Comparison of ENCODE assay signal across 10 mouse cellular contexts in genomic region chr2:9880271-9880670, GRCm38 (mm10). TPM values are rescaled to one million over a fixed set of nuclear protein-coding genes. Genes with fewer than 3 reads are reported as not detected.
DNase-seq lines count a peak whose midpoint lies in the region; ATAC-seq lines count a peak whose summit lies in the region.
"Had no signal": no experiment of that assay in that cellular context is flagged by ENCODE, and none has a peak within 500 bp of the region (broad histone marks: within the 10 kb centered on the region; RNA-seq: fewer than 3 reads in every experiment).

No protein-coding gene starts in this region.

- DNase-seq in heart, adult 18-20 months: no peak
- DNase-seq in liver, embryonic 13.5 days: no peak
- no peak for DNase-seq in right cerebral cortex, postnatal 36 days (ENCODE audit: low spot score in 2 of 2)
- DNase-seq: right cerebral cortex, adult 18-20 months had no signal

- H3K4me2 ChIP-seq in heart, embryonic 11.5 days: peak overlapping the region; percentile 90
- peak overlapping the region; percentile 74 for H3K4me2 ChIP-seq in liver, embryonic 13.5 days
- peak overlapping the region; percentile 98; the same call in 1 of the 2 replicates for H3K4me2 ChIP-seq in stomach, embryonic 16.5 days (ENCODE audit: low read depth, low read length)

- no peak overlapping the region for H3K9ac ChIP-seq in heart, embryonic 11.5 days (ENCODE audit: low read depth, low read length)
- no peak overlapping the region for H3K9ac ChIP-seq in liver, embryonic 13.5 days
- no peak overlapping the region for H3K9ac ChIP-seq in stomach, embryonic 16.5 days (ENCODE audit: low read length)

- H3K9me3 ChIP-seq in heart, embryonic 11.5 days (replicated peaks; ENCODE audit: control insufficient read depth, low read length): no peaks in the 10 kb centered on the region
- peaks cover 3% of the 10 kb centered on the region; the same call in 1 of the 2 replicates for H3K9me3 ChIP-seq in megakaryocyte, embryonic 14.5 days
- no peaks in the 10 kb centered on the region for H3K9me3 ChIP-seq in liver, embryonic 13.5 days (replicated peaks)
- H3K9me3 ChIP-seq in stomach, embryonic 16.5 days (replicated peaks; ENCODE audit: control insufficient read depth, low read length): no peaks in the 10 kb centered on the region

- H3K36me3 ChIP-seq in heart, embryonic 11.5 days (ENCODE audit: control insufficient read depth, insufficient read depth, low read length): no peaks in the 10 kb centered on the region
- H3K36me3 ChIP-seq in megakaryocyte, embryonic 14.5 days (replicated peaks; ENCODE audit: low read length): no peaks in the 10 kb centered on the region
- no peaks in the 10 kb centered on the region for H3K36me3 ChIP-seq in liver, embryonic 13.5 days
- no peaks in the 10 kb centered on the region for H3K36me3 ChIP-seq in stomach, embryonic 16.5 days (ENCODE audit: control insufficient read depth, insufficient read depth, low read length)

- ATAC-seq in heart, embryonic 11.5 days (replicated peaks; ENCODE audit: insufficient number of reproducible peaks, low FRiP score, low TSS enrichment): no peak
- no peak for ATAC-seq in megakaryocyte, adult 5-6 weeks (ENCODE audit: poor library complexity, severe bottlenecking)
- no peak for ATAC-seq in liver, embryonic 13.5 days (ENCODE audit: low read depth)
- no peak for ATAC-seq in stomach, embryonic 16.5 days (ENCODE audit: insufficient read depth, low FRiP score)
- ATAC-seq in erythroid progenitor cell, adult 5-6 weeks (replicated peaks; ENCODE audit: low FRiP score, poor library complexity, severe bottlenecking): no peak

- peaks cover 20% of the 10 kb centered on the region; the same call in 1 of the 2 replicates for H3K4me1 ChIP-seq in heart, embryonic 11.5 days (ENCODE audit: control insufficient read depth, insufficient read depth, low read length)
- peaks cover 78% of the 10 kb centered on the region for H3K4me1 ChIP-seq in megakaryocyte, embryonic 14.5 days
- peaks cover 35% of the 10 kb centered on the region for H3K4me1 ChIP-seq in liver, embryonic 13.5 days (replicated peaks)
- peaks cover 16% of the 10 kb centered on the region for H3K4me1 ChIP-seq in stomach, embryonic 16.5 days (ENCODE audit: control insufficient read depth, insufficient read depth, low read length)

- H3K4me3 ChIP-seq in heart, embryonic 11.5 days (ENCODE audit: low read depth, low read length): peak overlapping the region; percentile 59
- H3K4me3 ChIP-seq in megakaryocyte, embryonic 14.5 days (replicated peaks): peak overlapping the region; percentile 92
- H3K4me3 ChIP-seq in liver, embryonic 13.5 days (replicated peaks): peak overlapping the region; percentile 6; the same call in 1 of the 2 replicates
- 0 out of 2 replicates have a peak overlapping the region, but pooled peaks have one; percentile 60 for H3K4me3 ChIP-seq in stomach, embryonic 16.5 days (replicated peaks; ENCODE audit: low read length)

- H3K27ac ChIP-seq in heart, embryonic 11.5 days (ENCODE audit: low read depth, low read length): no peak overlapping the region
- H3K27ac ChIP-seq in liver, embryonic 13.5 days: no peak overlapping the region
- H3K27ac ChIP-seq in stomach, embryonic 16.5 days (ENCODE audit: low read length): no peak overlapping the region

- 6% methylated on average over 11 of the region's 11 CpGs for WGBS in heart, embryonic 11.5 days (ENCODE audit: insufficient replicate concordance)
- 5% methylated on average over 11 of the region's 11 CpGs for WGBS in liver, embryonic 13.5 days (ENCODE audit: insufficient replicate concordance)
- WGBS in stomach, embryonic 16.5 days: 9% methylated on average over 11 of the region's 11 CpGs

- H3K27me3 ChIP-seq in heart, embryonic 11.5 days (ENCODE audit: control insufficient read depth, insufficient read depth, low read length): peaks cover 60% of the 10 kb centered on the region
- peaks cover 98% of the 10 kb centered on the region for H3K27me3 ChIP-seq in megakaryocyte, embryonic 14.5 days (replicated peaks)
- H3K27me3 ChIP-seq in liver, embryonic 13.5 days: peaks cover 100% of the 10 kb centered on the region
- peaks cover 67% of the 10 kb centered on the region for H3K27me3 ChIP-seq in stomach, embryonic 16.5 days (ENCODE audit: control insufficient read depth, insufficient read depth, low read length)

RNA-seq across cellular contexts. Expression of gene 4930412O13Rik, which starts 0.8 kb away (rescaled TPM):
- polyA plus RNA-seq in heart, embryonic 11.5 days (2014; fragmentation: Nextera tagmentation; extraction: Ambion mirVana): 1.2 TPM in 1 of 2 replicates, not detected in the other
- total RNA-seq in heart, adult 18-20 months (2021): not detected
- not detected in 2 replicates for polyA plus RNA-seq in megakaryocyte, embryonic 14.5 days (2012; ENCODE audit: insufficient read depth, low replicate concordance)
- not detected in 2 replicates for total RNA-seq in megakaryocyte, adult 5-6 weeks (2015)
- not detected in 2 replicates for total RNA-seq in megakaryocyte, adult 5-6 weeks (2017)
- polyA plus RNA-seq in liver, embryonic 13.5 days (2015; fragmentation: Nextera tagmentation; extraction: Ambion mirVana): not detected in 2 replicates
- polyA plus RNA-seq in stomach, embryonic 16.5 days (2015; fragmentation: Nextera tagmentation; extraction: Ambion mirVana): not detected in 2 replicates
- total RNA-seq in erythroid progenitor cell, adult 5-6 weeks (2015; ENCODE audit: low replicate concordance): not detected in 2 replicates
- total RNA-seq in erythroid progenitor cell, adult 5-6 weeks (2017; ENCODE audit: low replicate concordance): not detected in 2 replicates
- total RNA-seq: gastrocnemius, postnatal 25 days had no signal

RNA-seq across cellular contexts. Expression of gene 9230102O04Rik, which starts 9.1 kb away (rescaled TPM):
- polyA plus RNA-seq in heart, embryonic 11.5 days (2014; fragmentation: Nextera tagmentation; extraction: Ambion mirVana): 0.51 and 0.89 TPM in 2 replicates
- total RNA-seq in heart, adult 18-20 months (2021): not detected
- polyA plus RNA-seq in megakaryocyte, embryonic 14.5 days (2012; ENCODE audit: insufficient read depth, low replicate concordance): not detected in 2 replicates
- total RNA-seq in megakaryocyte, adult 5-6 weeks (2015): not detected in 2 replicates
- total RNA-seq in megakaryocyte, adult 5-6 weeks (2017): not detected in 2 replicates
- not detected in 2 replicates for polyA plus RNA-seq in liver, embryonic 13.5 days (2015; fragmentation: Nextera tagmentation; extraction: Ambion mirVana)
- polyA plus RNA-seq in stomach, embryonic 16.5 days (2015; fragmentation: Nextera tagmentation; extraction: Ambion mirVana): not detected in 2 replicates
- total RNA-seq in erythroid progenitor cell, adult 5-6 weeks (2015; ENCODE audit: low replicate concordance): not detected in 2 replicates
- total RNA-seq in erythroid progenitor cell, adult 5-6 weeks (2017; ENCODE audit: low replicate concordance): not detected in 2 replicates
- total RNA-seq: gastrocnemius, postnatal 25 days had no signal

RNA-seq across cellular contexts. Expression of gene Gata3, which starts 9.6 kb away (rescaled TPM):
- 9.7 and 9.8 TPM in 2 replicates for polyA plus RNA-seq in heart, embryonic 11.5 days (2014; fragmentation: Nextera tagmentation; extraction: Ambion mirVana)
- total RNA-seq in heart, adult 18-20 months (2021): 1 to 10 TPM in 1 of 2 experiments, under 1 TPM in 1; 0.62 to 1.0 TPM
- polyA plus RNA-seq in megakaryocyte, embryonic 14.5 days (2012; ENCODE audit: insufficient read depth, low replicate concordance): 0.36 TPM in 1 of 2 replicates, not detected in the other
- total RNA-seq in megakaryocyte, adult 5-6 weeks (2015): 0.45 and 0.98 TPM in 2 replicates
- total RNA-seq in megakaryocyte, adult 5-6 weeks (2017): 0.49 and 1.2 TPM in 2 replicates
- 1.5 TPM in 2 replicates for polyA plus RNA-seq in liver, embryonic 13.5 days (2015; fragmentation: Nextera tagmentation; extraction: Ambion mirVana)
- 3.2 and 3.6 TPM in 2 replicates for polyA plus RNA-seq in stomach, embryonic 16.5 days (2015; fragmentation: Nextera tagmentation; extraction: Ambion mirVana)
- 3.6 and 28.5 TPM in 2 replicates for total RNA-seq in erythroid progenitor cell, adult 5-6 weeks (2015; ENCODE audit: low replicate concordance)
- 0.08 TPM in 1 of 2 replicates, not detected in the other for total RNA-seq in erythroid progenitor cell, adult 5-6 weeks (2017; ENCODE audit: low replicate concordance)

Comparison
In these comparisons a context has a peak if more than half of its experiments do, and no peak if none do; other contexts are left out.
1. H3K4me3 ChIP-seq: peak in every context shown above with its lines; median percentile 92 in megakaryocyte, embryonic 14.5 days; 60 in stomach, embryonic 16.5 days; 59 in heart, embryonic 11.5 days; 6 in liver, embryonic 13.5 days.